Mouse (Mus musculus) embryonic facial prominence, embryonic 12.5 days (tissue): ENCODE data around the gene Tmem101. TPM values are rescaled to one million over a fixed set of nuclear protein-coding genes. Genes with fewer than 3 reads are reported as not detected.
A peak's percentile ranks its signal among the peaks of the same experiment; 100 is the strongest.

Experiments
- ATAC-seq: fragments of 200-750 bp; cut with Nextera tagmentation; 2 replicates; pipeline ENCODE4 v1.8.0; 2017; ENCODE audit not compliant: insufficient number of reproducible peaks, insufficient read depth, low FRiP score, low TSS enrichment
- H3K27ac ChIP-seq: fragments of 300-500 bp; sonication (generic); 2 replicates; pipeline ENCODE4 v1.5.1; 2016; ENCODE audit warnings: mild to moderate bottlenecking
- H3K27me3 ChIP-seq: fragments of 300-500 bp; sonication (generic); 2 replicates; pipeline ENCODE4 v1.6.1; 2016; ENCODE audit warnings: mild to moderate bottlenecking, moderate library complexity
- H3K36me3 ChIP-seq: fragments of 300-500 bp; sonication (generic); 2 replicates; pipeline ENCODE4 v1.6.1; 2016; ENCODE audit warnings: mild to moderate bottlenecking
- H3K4me1 ChIP-seq: fragments of 300-500 bp; sonication (generic); 2 replicates; pipeline ENCODE4 v1.6.1; 2016
- H3K4me2 ChIP-seq: fragments of 300-500 bp; sonication (generic); replicated peaks from 2 replicates; pipeline ENCODE4 v1.6.1; 2016; ENCODE audit warnings: mild to moderate bottlenecking, moderate library complexity
- H3K4me3 ChIP-seq: fragments of 300-500 bp; sonication (generic); 2 replicates; pipeline ENCODE4 v1.5.1; 2016; ENCODE audit warnings: mild to moderate bottlenecking
- H3K9ac ChIP-seq: fragments of 300-500 bp; sonication (generic); 2 replicates; pipeline ENCODE4 v1.6.1; 2016; ENCODE audit warnings: mild to moderate bottlenecking, moderate library complexity
- H3K9me3 ChIP-seq: fragments of 300-500 bp; sonication (generic); 2 replicates; pipeline ENCODE4 v1.6.1; 2016; ENCODE audit warnings: mild to moderate bottlenecking, moderate library complexity
- whole genome bisulfite sequencing: fragments of 180-500 bp; shearing (Covaris S2); methylation state at CpG from one replicate; pipeline ENCODE4 v1.1.7; 2016; 5-methylcytosine and 5-hydroxymethylcytosine counted together
- polyA plus RNA-seq: library from polyadenylated mRNA; unstranded; fragments of >200 nt; fragmentation: Nextera tagmentation; extraction: Ambion mirVana; gene quantifications from 2 replicates; pipeline ENCODE4 v1.2.1, GENCODE M21; 2016

The Tmem101 gene
- polyA plus RNA-seq, 1 experiment from 2014 or later = 44.3 TPM

- H3K27ac ChIP-seq = no peak overlapping the region
- no peaks in the 10 kb centered on the region for H3K9me3 ChIP-seq
- H3K4me3 ChIP-seq = 0 out of 2 replicates have a peak overlapping the region, but pooled peaks have one; percentile 35
Observed at GRCm38 (mm10) chr11:102146531-102146930, 9.7 kb downstream of the Tmem101 start.

GRCm38 (mm10) chr11:102146005-102146404, 10.2 kb downstream of the Tmem101 start:
- peaks cover 71% of the 10 kb centered on the region for H3K27me3 ChIP-seq

More at GRCm38 (mm10) chr11:102146531-102146930, 9.7 kb downstream of the Tmem101 start:
- Histone ChIP-seq H3K4me2 (peak overlapping the region; percentile 15; the same call in 1 of the 2 replicates), H3K27me3 (peaks cover 71% of the 10 kb centered on the region), H3K36me3 (no peaks in the 10 kb centered on the region), H3K4me1 (peaks cover 25% of the 10 kb centered on the region), H3K9ac (no peak overlapping the region)
- ATAC-seq = no peak
- WGBS = 7% methylated on average over 17 of the region's 17 CpGs

GRCm38 (mm10) chr11:102145471-102146001, 10.7 kb downstream of the Tmem101 start, which contains the start of gene Nags:
Gene Nags, plus strand, starts transcription at chr11:102145513.
- H3K27ac ChIP-seq = no peak within 1 kb of the TSS
- 1% methylated on average over 50 of the region's 50 CpGs for WGBS
- no peak for ATAC-seq

More at GRCm38 (mm10) chr11:102146005-102146404, 10.2 kb downstream of the Tmem101 start:
- ATAC-seq = no peak
- H3K27ac ChIP-seq = no peak overlapping the region
- H3K4me2 ChIP-seq = peak overlapping the region; percentile 54; the same call in 1 of the 2 replicates
- peak overlapping the region; percentile 35 for H3K4me3 ChIP-seq
- WGBS = 3% methylated on average over 16 of the region's 16 CpGs
- H3K4me1 ChIP-seq = peaks cover 25% of the 10 kb centered on the region
- no peaks in the 10 kb centered on the region for H3K36me3 ChIP-seq
- H3K9me3 ChIP-seq = no peaks in the 10 kb centered on the region
- H3K9ac ChIP-seq = 0 out of 2 replicates have a peak overlapping the region, but pooled peaks have one; percentile 27

GRCm38 (mm10) chr11:102144957-102145470, 11.2 kb downstream of the Tmem101 start:
- Histone ChIP-seq H3K4me1 (peaks cover 25% of the 10 kb centered on the region), H3K4me2 (peak overlapping the region; percentile 54), H3K9ac (0 out of 2 replicates have a peak overlapping the region, but pooled peaks have one; percentile 27), H3K9me3 (no peaks in the 10 kb centered on the region), H3K4me3 (peak overlapping the region; percentile 35), H3K27me3 (peaks cover 71% of the 10 kb centered on the region), H3K36me3 (no peaks in the 10 kb centered on the region), H3K27ac (no peak overlapping the region)
- no peak for ATAC-seq
- WGBS = 22% methylated on average over 13 of the region's 13 CpGs

More at GRCm38 (mm10) chr11:102145471-102146001, 10.7 kb downstream of the Tmem101 start, which contains the start of gene Nags:
- Histone ChIP-seq H3K4me3 (peak within 1 kb of the TSS; percentile 35), H3K4me2 (peak within 1 kb of the TSS; percentile 54), H3K4me1 (peaks cover 25% of the 10 kb centered on the region), H3K27me3 (peaks cover 71% of the 10 kb centered on the region), H3K9me3 (no peaks in the 10 kb centered on the region), H3K36me3 (no peaks in the 10 kb centered on the region), H3K9ac (peak within 1 kb of the TSS; percentile 27; the same call in 1 of the 2 replicates)

- Histone ChIP-seq H3K4me1 (peaks cover 20% of the 10 kb centered on the region), H3K27ac (no peak overlapping the region), H3K9me3 (no peaks in the 10 kb centered on the region), H3K27me3 (peaks cover 46% of the 10 kb centered on the region), H3K9ac (no peak overlapping the region), H3K4me3 (no peak overlapping the region), H3K4me2 (no peak overlapping the region), H3K36me3 (no peaks in the 10 kb centered on the region)
- no peak for ATAC-seq
- 69% methylated on average over 7 of the region's 7 CpGs for WGBS
Observed at GRCm38 (mm10) chr11:102142355-102142754, 13.8 kb downstream of the Tmem101 start.

GRCm38 (mm10) chr11:102140508-102140907, 15.7 kb downstream of the Tmem101 start:
- Histone ChIP-seq H3K4me2 (no peak overlapping the region), H3K27me3 (peaks cover 34% of the 10 kb centered on the region), H3K27ac (no peak overlapping the region), H3K9ac (no peak overlapping the region), H3K36me3 (no peaks in the 10 kb centered on the region), H3K4me3 (no peak overlapping the region), H3K9me3 (no peaks in the 10 kb centered on the region), H3K4me1 (peaks cover 7% of the 10 kb centered on the region; the same call in 1 of the 2 replicates)
- ATAC-seq = no peak
- WGBS = 2% methylated on average over 5 of the region's 5 CpGs

- ATAC-seq = no peak
- H3K9ac ChIP-seq = no peak overlapping the region
- H3K4me1 ChIP-seq = peaks cover 8% of the 10 kb centered on the region
- peak overlapping the region; percentile 15; the same call in 1 of the 2 replicates for H3K4me3 ChIP-seq
- H3K9me3 ChIP-seq = no peaks in the 10 kb centered on the region
- peak overlapping the region; percentile 44 for H3K4me2 ChIP-seq
- peaks cover 13% of the 10 kb centered on the region; the same call in 1 of the 2 replicates for H3K27me3 ChIP-seq
- no peaks in the 10 kb centered on the region for H3K36me3 ChIP-seq
- no peak overlapping the region for H3K27ac ChIP-seq
- 1% methylated on average over 18 of the region's 18 CpGs for WGBS
Observed at GRCm38 (mm10) chr11:102138447-102138740, 17.8 kb downstream of the Tmem101 start.

- no peak overlapping the region for H3K27ac ChIP-seq
- ATAC-seq = no peak
- H3K27me3 ChIP-seq = peaks cover 8% of the 10 kb centered on the region; the same call in 1 of the 2 replicates
- peak overlapping the region; percentile 15; the same call in 1 of the 2 replicates for H3K4me3 ChIP-seq
- H3K9ac ChIP-seq = no peak overlapping the region
- 40% methylated on average over 13 of the region's 13 CpGs for WGBS
- no peaks in the 10 kb centered on the region for H3K36me3 ChIP-seq
- peak overlapping the region; percentile 44 for H3K4me2 ChIP-seq
- H3K9me3 ChIP-seq = no peaks in the 10 kb centered on the region
- peaks cover 8% of the 10 kb centered on the region for H3K4me1 ChIP-seq
Observed at GRCm38 (mm10) chr11:102137625-102138446, 18.4 kb downstream of the Tmem101 start.

GRCm38 (mm10) chr11:102134516-102134915, 21.7 kb downstream of the Tmem101 start:
- Histone ChIP-seq H3K4me1 (peaks cover 8% of the 10 kb centered on the region), H3K4me3 (no peak overlapping the region), H3K27ac (no peak overlapping the region), H3K36me3 (no peaks in the 10 kb centered on the region), H3K9ac (no peak overlapping the region), H3K9me3 (no peaks in the 10 kb centered on the region), H3K4me2 (no peak overlapping the region), H3K27me3 (peaks cover 6% of the 10 kb centered on the region; the same call in 1 of the 2 replicates)
- WGBS = 31% methylated on average over 4 of the region's 4 CpGs
- no peak for ATAC-seq

GRCm38 (mm10) chr11:102117386-102117785, 38.8 kb downstream of the Tmem101 start:
- Histone ChIP-seq H3K9me3 (peaks cover 5% of the 10 kb centered on the region; the same call in 1 of the 2 replicates), H3K27ac (no peak overlapping the region), H3K4me2 (no peak overlapping the region), H3K27me3 (no peaks in the 10 kb centered on the region), H3K4me1 (no peaks in the 10 kb centered on the region), H3K4me3 (no peak overlapping the region), H3K36me3 (no peaks in the 10 kb centered on the region), H3K9ac (no peak overlapping the region)
- WGBS = 79% methylated on average over 6 of the region's 6 CpGs
- ATAC-seq = no peak

GRCm38 (mm10) chr11:102116241-102116640, 40.0 kb downstream of the Tmem101 start:
- Histone ChIP-seq H3K27ac (no peak overlapping the region), H3K9ac (no peak overlapping the region), H3K36me3 (no peaks in the 10 kb centered on the region), H3K4me2 (no peak overlapping the region), H3K4me3 (no peak overlapping the region), H3K4me1 (no peaks in the 10 kb centered on the region), H3K27me3 (no peaks in the 10 kb centered on the region), H3K9me3 (peaks cover 5% of the 10 kb centered on the region; the same call in 1 of the 2 replicates)
- WGBS = 80% methylated on average over 8 of the region's 8 CpGs
- ATAC-seq = no peak
